Mouse (Mus musculus): Measurements from ENCODE around the gene Camsap3.

- TF ChIP-seq CTCF (IDR thresholded peaks at IDR 0.05; ENCODE audit: low read depth, low read length) (no peak), GATA1 (IDR thresholded peaks at IDR 0.05; ENCODE audit: borderline replicate concordance, low read length) (no peak), POLR2AphosphoS5 (IDR thresholded peaks at IDR 0.05; ENCODE audit: insufficient replicate concordance, low read depth, low read length) (no peak), TAL1 (conservative IDR thresholded peaks at IDR 0.05; ENCODE audit: low read depth, low read length) (no peak)
These were observed 531 bp downstream of the Camsap3 start for GRCm38 (mm10) chr8:3587391-3588257.
